Mouse (Mus musculus) forebrain, embryonic 11.5 days (tissue): ENCODE results near the gene Tcp10a. TPM values are rescaled to one million over a fixed set of nuclear protein-coding genes. Genes with fewer than 3 reads are reported as not detected.
A peak's percentile ranks its signal among the peaks of the same experiment; 100 is the strongest.
"Not testable (repeated sequence)": the region's sequence is repeated elsewhere in the genome, so short reads cannot be mapped to it uniquely, and the experiment has no call there.

Source experiments
- ATAC-seq: fragments of 200-750 bp; cut with Nextera tagmentation; replicated peaks from 2 replicates; pipeline ENCODE4 v1.8.0; 2017; ENCODE audit warnings: moderate TSS enrichment; ENCODE audit not compliant: low FRiP score
- DNase-seq: peaks from one replicate; pipeline ENCODE4 v3.0.0-alpha.2; 2017; ENCODE audit warnings: low spot score
- H3K27ac ChIP-seq: fragments of 300-500 bp; sonication (generic); 2 replicates; pipeline ENCODE4 v1.5.1; 2014; ENCODE audit warnings: low read depth, low read length
- H3K27me3 ChIP-seq: fragments of 300-500 bp; sonication (generic); 2 replicates; pipeline ENCODE4 v1.6.1; 2014; ENCODE audit warnings: mild to moderate bottlenecking, low read length, mixed read lengths; ENCODE audit not compliant: control insufficient read depth, insufficient read depth
- H3K36me3 ChIP-seq: fragments of 300-500 bp; sonication (generic); 2 replicates; pipeline ENCODE4 v1.6.1; 2014; ENCODE audit warnings: mild to moderate bottlenecking, low read length, moderate library complexity, mixed read lengths; ENCODE audit not compliant: control insufficient read depth, insufficient read depth
- H3K4me1 ChIP-seq: fragments of 300-500 bp; sonication (generic); replicated peaks from 2 replicates; pipeline ENCODE4 v1.6.1; 2014; ENCODE audit warnings: low read length, mixed read lengths; ENCODE audit not compliant: control insufficient read depth, insufficient read depth
- H3K4me2 ChIP-seq: fragments of 300-500 bp; sonication (generic); 2 replicates; pipeline ENCODE4 v1.6.1; 2014; ENCODE audit warnings: low read depth, mild to moderate bottlenecking, low read length, moderate library complexity, mixed read lengths; ENCODE audit not compliant: severe bottlenecking
- H3K4me3 ChIP-seq: fragments of 300-500 bp; sonication (generic); 2 replicates; pipeline ENCODE4 v1.5.1; 2014; ENCODE audit warnings: low read depth, low read length
- H3K9ac ChIP-seq: fragments of 300-500 bp; sonication (generic); 2 replicates; pipeline ENCODE4 v1.6.1; 2014; ENCODE audit warnings: low read length
- H3K9me3 ChIP-seq: fragments of 300-500 bp; sonication (generic); 2 replicates; pipeline ENCODE4 v1.6.1; 2016; ENCODE audit warnings: low read length, mixed read lengths; ENCODE audit not compliant: control insufficient read depth
- WGBS: fragments of 180-500 bp; shearing (Covaris S2); extraction: QIAGEN DNeasy Blood & Tissue Kit; methylation state at CpG from one replicate; pipeline ENCODE4 v1.1.7; 2014; 5-methylcytosine and 5-hydroxymethylcytosine counted together
- polyA plus RNA-seq: library from polyadenylated mRNA; unstranded; fragments of >200 nt; fragmentation: Nextera tagmentation; extraction: Ambion mirVana; gene quantifications from 2 replicates; pipeline ENCODE4 v1.2.1, GENCODE M21; 2014

The Tcp10a gene
- polyA plus RNA-seq, 1 experiment from 2014 or later, result not detected

DNA sequence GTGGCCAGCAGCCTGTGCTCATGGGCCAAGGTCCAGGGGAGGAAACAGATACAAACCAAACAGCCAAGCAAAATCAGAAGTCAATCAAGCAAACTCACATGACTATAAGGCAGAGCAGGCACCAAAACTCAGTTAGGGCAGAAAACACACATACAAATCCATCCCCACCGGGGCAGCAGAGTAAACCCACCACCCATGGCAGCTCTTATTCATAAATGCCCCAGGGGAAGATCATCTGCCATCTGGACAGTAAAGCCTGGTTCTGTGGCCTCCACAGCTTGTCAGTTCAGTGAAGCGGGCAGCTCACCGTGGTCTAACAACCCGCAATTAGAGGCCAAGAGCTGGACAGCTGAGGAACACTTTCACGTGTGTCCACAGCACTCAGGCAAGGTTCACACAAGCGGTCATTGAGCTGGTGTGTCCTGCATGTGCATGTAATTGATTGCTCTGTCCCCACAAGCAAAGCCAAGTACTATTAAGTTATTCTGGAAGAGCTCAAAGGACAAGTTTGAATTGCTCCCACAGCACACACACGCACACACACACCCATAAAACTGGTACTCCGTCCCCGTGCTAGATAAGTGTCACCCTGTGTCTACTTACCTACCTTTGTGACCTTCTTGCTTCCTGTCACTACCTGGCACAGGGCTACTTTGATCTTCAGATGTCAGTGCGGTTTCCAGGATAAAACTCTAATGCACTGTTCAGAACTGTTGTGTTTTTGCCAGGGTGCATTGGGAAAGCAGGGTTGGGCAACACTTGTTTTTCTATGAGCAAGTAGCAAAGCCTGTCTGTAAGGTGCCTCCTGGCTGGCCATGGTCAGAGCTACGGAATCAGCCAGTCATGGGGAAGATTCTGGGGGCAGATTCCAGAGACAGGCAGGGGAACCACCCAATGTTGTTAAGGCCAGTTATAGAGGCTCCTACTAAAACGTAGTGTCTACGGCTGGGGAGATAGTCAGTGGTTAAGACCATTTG is 59.0 kb downstream of the Tcp10a start:
- not testable (repeated sequence) for H3K4me1 ChIP-seq, ATAC-seq, H3K9me3 ChIP-seq

DNA sequence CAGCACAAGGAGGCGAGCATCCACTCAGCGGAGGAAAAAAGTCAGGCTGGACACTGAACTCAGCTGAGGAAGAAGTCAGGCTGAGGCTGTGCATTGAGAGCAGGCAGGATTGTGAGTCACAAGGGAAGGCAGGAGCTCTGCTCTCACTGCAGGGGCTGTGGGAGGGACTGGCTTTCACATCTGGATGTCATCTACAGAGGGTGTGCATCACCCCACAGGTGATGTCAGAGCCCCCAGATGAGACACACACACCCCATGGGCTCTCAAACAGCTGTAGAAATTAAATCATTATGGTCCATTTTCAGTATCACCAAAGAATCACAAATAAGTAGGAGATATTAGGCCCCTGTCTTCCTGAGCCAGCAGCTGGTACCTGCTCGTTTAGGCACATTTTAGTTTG is 60.9 kb downstream of the Tcp10a start, which contains the start of gene Unc93a2:
Gene Unc93a2 (minus strand): TSS at position 101 of the 400 bp plus-strand sequence.
- not testable (repeated sequence) for H3K27me3 ChIP-seq, H3K4me3 ChIP-seq, H3K4me1 ChIP-seq, ATAC-seq, DNase-seq, H3K4me2 ChIP-seq, H3K9ac ChIP-seq, H3K36me3 ChIP-seq, H3K9me3 ChIP-seq, H3K27ac ChIP-seq
- 77% methylated on average over 3 of the region's 3 CpGs for WGBS

More for the DNA sequence above, 59.0 kb downstream of the Tcp10a start:
- not testable (repeated sequence) for H3K27ac ChIP-seq, DNase-seq, H3K4me2 ChIP-seq, H3K4me3 ChIP-seq, H3K9ac ChIP-seq, H3K27me3 ChIP-seq, H3K36me3 ChIP-seq
- WGBS, result 92% methylated on average over 10 of the region's 13 CpGs

DNA sequence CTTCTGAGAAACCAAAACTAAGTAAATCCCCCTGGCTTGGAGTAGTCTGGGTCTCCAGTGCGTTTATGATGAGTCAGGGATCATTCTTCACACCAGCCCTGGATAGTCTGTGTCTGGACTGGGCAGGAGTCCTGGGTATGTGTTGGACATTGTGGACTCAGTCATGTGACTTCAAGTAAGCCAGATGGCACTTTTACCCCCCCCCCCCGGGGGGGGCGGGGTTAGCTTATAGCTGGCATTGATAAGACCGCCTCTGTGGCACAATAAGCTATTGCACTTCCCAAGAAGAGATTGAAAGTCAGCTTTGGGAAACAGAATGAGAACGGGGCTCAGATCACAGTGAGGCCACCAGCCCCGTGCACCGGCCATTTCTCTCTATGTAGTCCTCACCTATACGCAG is 61.6 kb downstream of the Tcp10a start:
- not testable (repeated sequence) for H3K9me3 ChIP-seq, H3K9ac ChIP-seq, H3K4me2 ChIP-seq, H3K27ac ChIP-seq, H3K27me3 ChIP-seq, H3K4me1 ChIP-seq, ATAC-seq, H3K36me3 ChIP-seq, H3K4me3 ChIP-seq
- peak; percentile 49 for DNase-seq
- 67% methylated on average over 8 of the region's 8 CpGs for WGBS

DNA sequence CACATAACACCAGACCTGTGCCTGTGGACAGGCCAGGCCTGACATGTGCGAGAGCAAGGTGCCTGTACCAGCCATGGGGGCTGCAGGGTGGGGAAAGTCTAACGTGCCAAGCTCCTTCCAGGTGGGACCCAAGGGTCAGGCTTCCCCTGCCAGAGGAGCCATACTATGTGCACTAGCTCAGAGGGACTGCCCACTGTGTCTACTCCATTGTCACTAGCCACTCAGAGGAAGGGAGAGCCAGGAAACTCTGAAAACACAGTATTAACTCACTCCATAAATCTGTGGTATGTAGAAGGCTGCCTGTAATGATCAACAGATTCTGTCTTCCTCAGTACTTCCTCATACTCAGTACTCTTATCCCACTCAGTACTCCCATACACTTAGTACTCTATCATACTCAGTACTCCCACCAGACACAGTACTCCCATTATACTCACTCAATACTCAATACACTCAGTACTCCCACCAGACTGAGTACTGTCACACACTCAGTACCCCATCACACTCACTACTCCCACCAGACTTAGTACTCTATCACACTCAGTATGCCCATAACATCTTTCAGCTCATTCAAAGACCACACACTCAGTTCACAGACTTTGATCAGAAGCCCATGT is 64.0 kb downstream of the Tcp10a start:
- H3K27me3 ChIP-seq, H3K36me3 ChIP-seq, H3K9me3 ChIP-seq, H3K4me2 ChIP-seq, H3K4me1 ChIP-seq, DNase-seq, ATAC-seq, H3K4me3 ChIP-seq, H3K27ac ChIP-seq, H3K9ac ChIP-seq: not testable (repeated sequence)
- no CpG with 5 or more reads among the region's 2 CpGs for WGBS

DNA sequence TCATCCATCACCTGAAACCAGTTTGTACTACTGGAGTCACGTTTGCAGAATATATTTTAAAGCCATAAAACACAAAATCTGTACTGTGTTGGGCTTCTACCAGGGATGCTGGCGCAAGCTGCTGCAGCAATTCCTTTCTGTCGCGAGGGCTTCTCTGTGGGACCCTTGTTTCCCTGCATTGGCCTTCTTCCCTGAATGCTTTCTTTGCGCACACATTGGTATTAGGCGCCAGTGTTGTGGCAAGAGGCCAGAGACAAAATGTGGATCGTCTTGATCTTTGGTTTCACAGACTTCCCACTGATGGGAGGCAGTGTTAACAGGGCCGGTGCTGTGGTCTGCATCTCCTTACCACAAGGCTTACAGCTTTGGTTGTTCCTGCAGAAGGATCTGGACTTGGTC is 64.5 kb downstream of the Tcp10a start:
- ATAC-seq, H3K27ac ChIP-seq, H3K9me3 ChIP-seq, H3K4me2 ChIP-seq, H3K27me3 ChIP-seq, H3K4me1 ChIP-seq, DNase-seq, H3K4me3 ChIP-seq, H3K9ac ChIP-seq, H3K36me3 ChIP-seq: not testable (repeated sequence)
- WGBS, result 83% methylated on average over 6 of the region's 8 CpGs

DNA sequence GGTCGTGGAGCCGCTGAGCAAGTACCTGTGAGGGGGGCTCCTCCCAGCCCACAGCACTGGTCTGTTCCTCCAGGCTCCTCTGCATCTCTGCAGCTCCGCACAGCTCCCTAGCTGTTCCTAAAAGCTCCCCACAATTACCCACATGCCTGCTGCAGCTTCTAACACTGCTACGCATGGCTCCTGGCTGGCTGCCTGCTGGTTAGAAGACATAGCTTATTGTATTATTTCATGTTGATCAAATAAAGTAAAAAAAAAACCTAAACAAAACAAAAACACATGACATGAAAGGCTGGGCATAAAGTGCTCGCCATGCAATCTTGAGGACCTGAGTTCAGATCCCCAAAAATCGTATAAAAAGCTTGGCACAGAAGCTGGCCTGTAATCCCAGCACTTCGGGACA is 65.5 kb downstream of the Tcp10a start:
- not testable (repeated sequence) for H3K27me3 ChIP-seq, H3K4me1 ChIP-seq, H3K4me3 ChIP-seq, H3K9ac ChIP-seq, ATAC-seq, DNase-seq, H3K4me2 ChIP-seq, H3K27ac ChIP-seq, H3K36me3 ChIP-seq, H3K9me3 ChIP-seq
- 80% methylated on average over 7 of the region's 7 CpGs for WGBS

DNA sequence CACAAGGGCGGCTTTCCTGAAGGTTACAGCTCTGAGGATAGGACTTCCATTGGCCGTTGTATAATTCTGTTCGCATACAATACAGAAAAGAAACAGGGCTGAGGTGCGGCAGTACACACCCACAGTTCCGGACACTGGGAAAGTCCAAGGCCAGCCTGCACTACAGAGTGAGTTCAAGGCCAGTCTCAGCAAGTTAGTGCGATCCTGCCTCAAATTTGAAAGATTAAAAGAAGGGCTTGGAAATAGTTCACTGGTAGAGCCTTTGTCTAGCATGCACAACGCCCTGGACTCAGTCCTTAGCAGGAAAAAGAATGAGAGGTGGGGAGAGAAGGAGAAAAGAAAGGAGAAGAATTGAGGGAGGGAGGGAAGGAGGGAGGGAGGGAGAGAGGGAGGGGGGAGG is 70.7 kb downstream of the Tcp10a start:
- not testable (repeated sequence) for ATAC-seq, H3K4me1 ChIP-seq, DNase-seq, H3K9me3 ChIP-seq, H3K27ac ChIP-seq, H3K9ac ChIP-seq, H3K4me3 ChIP-seq, H3K36me3 ChIP-seq, H3K4me2 ChIP-seq, H3K27me3 ChIP-seq
- 82% methylated on average over 7 of the region's 7 CpGs for WGBS
